Mouse (Mus musculus): ENCODE measurements around the gene Hp. TPM values are rescaled to one million over a fixed set of nuclear protein-coding genes. Genes with fewer than 3 reads are reported as not detected.
A peak's percentile ranks its signal among the peaks of the same experiment; 100 is the strongest.

The Hp gene
- polyA plus RNA-seq, 1 experiment, result 22.1 TPM

DNA sequence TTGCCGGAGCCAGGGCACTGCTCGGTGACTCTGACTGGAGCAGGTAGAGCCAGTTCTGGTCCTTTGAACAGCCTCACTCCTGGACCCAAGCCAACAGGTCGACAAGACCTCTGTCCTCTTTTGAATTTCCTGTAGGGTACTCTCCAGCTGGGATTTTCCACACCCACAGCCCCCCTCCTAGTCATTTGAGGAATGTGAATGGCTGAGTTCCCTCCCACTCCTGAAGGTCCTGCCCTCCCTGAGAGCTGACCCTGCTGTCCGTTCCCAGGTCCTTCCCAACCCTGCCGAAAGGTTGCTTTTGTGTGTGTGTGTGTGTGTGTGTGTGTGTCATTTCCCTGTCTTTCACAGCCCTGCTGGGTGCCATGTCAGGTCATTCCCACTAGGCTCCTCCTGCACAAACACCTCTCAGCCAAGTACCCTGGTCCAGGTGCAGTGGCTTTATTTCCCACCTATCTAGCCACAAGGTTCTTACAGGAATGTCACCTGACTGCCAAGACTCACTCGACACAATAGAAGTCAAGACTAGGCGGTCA is 8.1 kb upstream of the Hp start:
- WGBS, result 71% methylated on average over 7 of the region's 7 CpGs
- no peak overlapping the region for H3K4me3 ChIP-seq (ENCODE audit: extremely low read depth, insufficient read depth, insufficient read length)
- no peak for DNase-seq (ENCODE audit: low read depth in 1 of 2, low spot score in 2 of 2)
- no peak overlapping the region for H3K27ac ChIP-seq (ENCODE audit: insufficient read depth, low read length)
- no peaks in the 10 kb centered on the region for H3K36me3 ChIP-seq (ENCODE audit: control insufficient read depth, insufficient read depth, low read length)
- no peaks in the 10 kb centered on the region for H3K4me1 ChIP-seq (ENCODE audit: control insufficient read depth, insufficient read depth, insufficient read length)
- H3K27me3 ChIP-seq (ENCODE audit: control insufficient read depth, insufficient read depth, low read length), result no peaks in the 10 kb centered on the region
- TF ChIP-seq CTCF (IDR thresholded peaks at IDR 0.05; ENCODE audit: extremely low read depth, insufficient read depth, insufficient read length, insufficient replicate concordance) (no peak), POLR2A (IDR thresholded peaks at IDR 0.05; ENCODE audit: low read depth, low read length) (no peak)

DNA sequence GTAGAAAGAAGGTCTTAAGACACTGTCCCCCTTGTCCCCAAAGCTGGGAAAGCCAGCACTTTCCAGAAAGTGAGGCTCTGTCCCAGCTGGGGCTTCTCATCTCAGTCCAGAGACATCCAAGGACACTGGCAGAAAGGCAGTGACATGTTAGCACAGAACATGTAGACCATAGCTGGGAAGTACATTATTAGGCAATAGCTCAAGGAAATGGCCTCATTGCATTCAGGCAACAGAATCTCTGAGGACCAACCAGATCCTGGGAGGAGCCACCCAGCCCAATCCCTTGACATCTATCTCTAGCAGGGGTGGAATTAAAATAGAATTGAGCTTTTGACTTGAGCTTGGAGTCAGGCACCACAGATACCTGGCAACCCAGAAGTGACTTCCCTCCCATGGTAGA is 6.7 kb upstream of the Hp start:
- no peak overlapping the region for H3K27ac ChIP-seq (ENCODE audit: insufficient read depth, low read length)
- DNase-seq (ENCODE audit: low read depth in 1 of 2, low spot score in 2 of 2), result no peak
- TF ChIP-seq POLR2A (IDR thresholded peaks at IDR 0.05; ENCODE audit: low read depth, low read length), result no peak
- H3K27me3 ChIP-seq (ENCODE audit: control insufficient read depth, insufficient read depth, low read length), result no peaks in the 10 kb centered on the region
- no peak overlapping the region for H3K4me3 ChIP-seq (ENCODE audit: extremely low read depth, insufficient read depth, insufficient read length)
- H3K36me3 ChIP-seq (ENCODE audit: control insufficient read depth, insufficient read depth, low read length), result no peaks in the 10 kb centered on the region
- H3K4me1 ChIP-seq (ENCODE audit: control insufficient read depth, insufficient read depth, insufficient read length), result no peaks in the 10 kb centered on the region

DNA sequence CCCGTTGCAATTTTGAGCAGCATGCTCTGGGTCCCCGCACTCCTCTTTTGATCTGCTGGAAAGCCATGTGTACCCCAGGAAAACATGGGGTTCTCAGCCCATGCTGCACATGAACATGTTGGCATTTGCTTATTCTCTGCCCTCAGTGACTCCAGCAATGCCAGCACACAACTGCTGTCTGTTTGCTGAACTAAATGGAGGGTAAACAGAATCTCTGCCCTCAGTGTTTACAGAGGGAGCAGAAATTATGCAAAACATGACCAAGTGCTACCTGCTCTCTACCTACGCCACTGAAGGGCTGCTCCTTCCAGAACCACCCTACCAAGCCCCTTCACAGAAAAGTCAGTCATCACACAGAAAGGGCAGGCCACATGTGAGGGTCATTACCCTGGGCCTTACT is 5.9 kb upstream of the Hp start:
- Histone ChIP-seq H3K4me1 (ENCODE audit: control insufficient read depth, insufficient read depth, insufficient read length) (no peaks in the 10 kb centered on the region), H3K36me3 (ENCODE audit: control insufficient read depth, insufficient read depth, low read length) (no peaks in the 10 kb centered on the region), H3K27me3 (ENCODE audit: control insufficient read depth, insufficient read depth, low read length) (no peaks in the 10 kb centered on the region), H3K27ac (ENCODE audit: insufficient read depth, low read length) (no peak overlapping the region), H3K4me3 (ENCODE audit: extremely low read depth, insufficient read depth, insufficient read length) (no peak overlapping the region)
- no peak for TF ChIP-seq POLR2A (IDR thresholded peaks at IDR 0.05; ENCODE audit: low read depth, low read length)
- TF ChIP-seq CTCF (IDR thresholded peaks at IDR 0.05; ENCODE audit: extremely low read depth, insufficient read depth, insufficient read length, insufficient replicate concordance), result no peak
- no peak for DNase-seq (ENCODE audit: low read depth in 1 of 2, low spot score in 2 of 2)
- WGBS, result 95% methylated on average over 3 of the region's 3 CpGs

DNA sequence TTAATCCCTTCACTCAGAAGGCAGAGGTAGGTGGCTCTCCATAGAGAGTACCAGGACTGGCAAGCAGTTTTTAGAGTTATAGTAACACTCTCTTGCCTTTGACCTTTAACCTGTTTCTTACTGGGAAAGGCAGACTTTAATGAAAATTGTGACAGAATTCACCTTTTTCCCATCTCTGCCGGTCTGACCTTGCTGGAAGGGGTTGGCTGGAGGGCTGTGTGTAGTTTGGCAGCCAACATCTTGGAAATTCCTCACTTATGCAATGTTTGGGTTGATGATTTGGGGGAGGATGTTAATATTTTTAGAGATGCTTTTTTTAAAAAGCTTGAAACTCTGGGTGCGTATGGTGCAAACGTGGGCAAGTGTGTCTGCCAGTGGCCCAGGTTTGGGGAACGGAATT is 5.3 kb upstream of the Hp start:
- H3K36me3 ChIP-seq (ENCODE audit: control insufficient read depth, insufficient read depth, low read length), result no peaks in the 10 kb centered on the region
- H3K27ac ChIP-seq (ENCODE audit: insufficient read depth, low read length), result no peak overlapping the region
- DNase-seq (ENCODE audit: low read depth in 1 of 2, low spot score in 2 of 2), result no peak
- WGBS, result 81% methylated on average over 4 of the region's 4 CpGs
- TF ChIP-seq CTCF (IDR thresholded peaks at IDR 0.05; ENCODE audit: extremely low read depth, insufficient read depth, insufficient read length, insufficient replicate concordance) (no peak), POLR2A (IDR thresholded peaks at IDR 0.05; ENCODE audit: low read depth, low read length) (no peak)
- no peak overlapping the region for H3K4me3 ChIP-seq (ENCODE audit: extremely low read depth, insufficient read depth, insufficient read length)
- H3K27me3 ChIP-seq (ENCODE audit: control insufficient read depth, insufficient read depth, low read length), result no peaks in the 10 kb centered on the region
- no peaks in the 10 kb centered on the region for H3K4me1 ChIP-seq (ENCODE audit: control insufficient read depth, insufficient read depth, insufficient read length)

DNA sequence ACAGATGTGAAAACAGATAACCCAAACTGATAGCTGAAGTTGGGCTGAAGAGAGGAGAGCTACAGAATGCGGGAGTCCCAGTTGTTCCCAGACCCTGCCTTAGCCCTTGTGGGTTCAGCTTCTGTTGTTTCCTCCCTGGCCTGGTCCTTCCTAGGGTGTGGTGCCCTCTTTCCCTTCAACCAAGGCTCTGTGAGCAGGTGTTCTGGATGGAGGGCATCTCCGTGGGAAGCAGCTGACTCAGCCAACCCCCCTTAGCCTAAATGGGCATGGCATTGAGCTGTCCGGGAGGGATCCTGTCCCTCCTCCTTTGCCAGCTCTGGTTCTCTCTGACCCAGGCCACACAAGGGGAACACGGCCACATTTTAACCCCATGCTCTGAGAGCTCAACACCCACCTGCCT is 2.7 kb downstream of the Hp start:
- DNase-seq (ENCODE audit: low read depth in 1 of 2, low spot score in 2 of 2), result no peak
- H3K27ac ChIP-seq (ENCODE audit: insufficient read depth, low read length), result no peak overlapping the region

DNA sequence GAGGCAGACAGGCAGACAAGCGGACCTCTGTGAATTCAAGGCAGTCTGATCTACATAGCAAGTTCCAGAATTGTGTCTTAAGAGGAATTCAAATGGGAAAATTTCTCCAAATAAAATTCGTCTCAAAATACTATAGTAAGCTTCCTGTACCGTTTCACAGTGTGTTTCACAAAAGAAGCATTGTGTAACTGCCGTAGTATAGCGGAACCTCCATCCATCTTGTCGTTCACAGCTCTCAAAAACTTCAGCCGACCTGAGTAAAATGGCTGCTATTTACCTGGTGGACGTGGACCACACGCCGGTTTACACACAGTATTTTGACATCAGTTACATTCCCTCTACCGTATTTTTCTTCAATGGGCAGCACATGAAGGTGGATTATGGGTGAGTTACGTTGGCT is 7.8 kb downstream of the Hp start:
- H3K36me3 ChIP-seq (ENCODE audit: control insufficient read depth, insufficient read depth, low read length), result peaks cover 13% of the 10 kb centered on the region; the same call in 1 of the 2 replicates
- no peak overlapping the region for H3K4me3 ChIP-seq (ENCODE audit: extremely low read depth, insufficient read depth, insufficient read length)
- 93% methylated on average over 12 of the region's 12 CpGs for WGBS
- H3K27me3 ChIP-seq (ENCODE audit: control insufficient read depth, insufficient read depth, low read length), result no peaks in the 10 kb centered on the region
- DNase-seq (ENCODE audit: low read depth in 1 of 2, low spot score in 2 of 2), result no peak
- no peaks in the 10 kb centered on the region for H3K4me1 ChIP-seq (ENCODE audit: control insufficient read depth, insufficient read depth, insufficient read length)
- TF ChIP-seq CTCF (IDR thresholded peaks at IDR 0.05; ENCODE audit: extremely low read depth, insufficient read depth, insufficient read length, insufficient replicate concordance), result no peak
- no peak for TF ChIP-seq POLR2A (IDR thresholded peaks at IDR 0.05; ENCODE audit: low read depth, low read length)
- no peak overlapping the region for H3K27ac ChIP-seq (ENCODE audit: insufficient read depth, low read length)

More for the DNA sequence above, 2.7 kb downstream of the Hp start:
- Histone ChIP-seq H3K4me3 (ENCODE audit: extremely low read depth, insufficient read depth, insufficient read length) (no peak overlapping the region), H3K27me3 (ENCODE audit: control insufficient read depth, insufficient read depth, low read length) (no peaks in the 10 kb centered on the region), H3K4me1 (ENCODE audit: control insufficient read depth, insufficient read depth, insufficient read length) (no peaks in the 10 kb centered on the region), H3K36me3 (ENCODE audit: control insufficient read depth, insufficient read depth, low read length) (peaks cover 4% of the 10 kb centered on the region; the same call in 1 of the 2 replicates)
- 77% methylated on average over 4 of the region's 4 CpGs for WGBS
- no peak for TF ChIP-seq CTCF (IDR thresholded peaks at IDR 0.05; ENCODE audit: extremely low read depth, insufficient read depth, insufficient read length, insufficient replicate concordance)
- TF ChIP-seq POLR2A (IDR thresholded peaks at IDR 0.05; ENCODE audit: low read depth, low read length), result no peak

DNA sequence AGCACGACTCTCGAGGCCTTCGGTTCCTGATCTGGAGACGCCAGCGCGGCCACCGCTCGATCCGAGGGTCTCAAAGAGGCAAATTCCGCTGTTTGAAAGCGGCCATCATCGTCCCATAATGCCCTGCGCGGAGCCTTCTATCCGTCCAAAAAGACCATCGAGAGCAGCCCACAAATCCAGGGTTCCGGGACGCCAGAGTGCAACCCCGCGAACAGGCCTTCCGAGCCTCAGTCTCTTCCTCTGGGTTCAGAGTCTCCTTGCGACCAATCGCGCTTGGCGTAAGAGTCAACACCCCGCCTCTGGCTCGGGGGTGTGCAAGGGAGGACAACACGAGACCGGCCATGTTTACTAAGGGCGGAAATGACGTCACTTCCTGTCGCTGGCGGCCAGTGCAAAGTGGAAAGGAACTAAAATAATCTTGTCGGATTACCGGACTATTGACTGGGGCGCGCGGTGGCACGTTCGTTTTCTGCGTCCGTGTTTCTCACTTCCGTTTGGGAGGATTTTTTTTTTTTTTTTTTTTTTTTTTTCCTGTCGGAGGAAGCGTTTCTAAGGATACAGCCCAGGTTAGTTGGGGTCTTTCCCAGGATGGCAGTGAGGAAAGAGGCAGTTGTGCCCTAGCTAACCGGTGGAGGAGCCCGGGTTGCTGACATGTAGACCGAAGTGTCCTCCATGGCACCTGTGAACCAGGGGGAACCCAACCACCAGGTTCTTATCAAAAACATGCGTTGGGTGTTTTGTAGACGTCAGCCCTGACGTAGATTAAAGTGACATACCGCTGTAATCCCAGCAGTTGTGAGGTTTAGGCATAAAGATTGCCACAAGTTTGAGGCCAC is 13.3 kb downstream of the Hp start, which contains the start of the genes Dhx38 and Txnl4b:
Gene Dhx38, minus strand, starts transcription at position 364 of the 836 bp plus-strand sequence.
Gene Txnl4b, plus strand, starts transcription at position 395 of the 836 bp plus-strand sequence.
- peak; percentile 97 to 100 for DNase-seq (ENCODE audit: low read depth in 1 of 2, low spot score in 2 of 2)
- under 1% methylated on average over 52 of the region's 52 CpGs for WGBS
- H3K27me3 ChIP-seq (ENCODE audit: control insufficient read depth, insufficient read depth, low read length), result no peaks in the 10 kb centered on the region
- H3K27ac ChIP-seq (ENCODE audit: insufficient read depth, low read length), result peak within 1 kb of the TSS; percentile 93
- peak within 1 kb of the TSS; percentile 91 for H3K4me3 ChIP-seq (ENCODE audit: extremely low read depth, insufficient read depth, insufficient read length)
- no peaks in the 10 kb centered on the region; the same call in 1 of the 2 replicates for H3K4me1 ChIP-seq (ENCODE audit: control insufficient read depth, insufficient read depth, insufficient read length)
- no peak; the same call in 1 of the 2 replicates for TF ChIP-seq POLR2A (IDR thresholded peaks at IDR 0.05; ENCODE audit: low read depth, low read length)
- peaks cover 23% of the 10 kb centered on the region for H3K36me3 ChIP-seq (ENCODE audit: control insufficient read depth, insufficient read depth, low read length)
